11 mouse cellular contexts compared by ENCODE assay signal in genomic region chr9:70241411-70241961, GRCm38 (mm10). TPM values are rescaled to one million over a fixed set of nuclear protein-coding genes. Genes with fewer than 3 reads are reported as not detected.
DNase-seq lines count a peak whose midpoint lies in the region; ATAC-seq and TF ChIP-seq lines count a peak whose summit lies in the region.
"Had no signal": no experiment of that assay in that cellular context is flagged by ENCODE, and none has a peak within 500 bp of the region (broad histone marks: within the 10 kb centered on the region; RNA-seq: fewer than 3 reads in every experiment).

No protein-coding gene starts in this region.

- intact Hi-C loops in left cerebral cortex, adult 2 months (cut with DNase I), result no loop called here

- no peak for DNase-seq in heart, embryonic 10.5 days (ENCODE audit: low spot score)
- peak; percentile 80 for DNase-seq in kidney, adult 2 months
- DNase-seq in liver, embryonic 11.5 days (ENCODE audit: low spot score), result no peak
- peak; percentile 69 for DNase-seq in splenic B cell, adult 2 months (ENCODE audit: low read depth, low spot score)
- no peak for DNase-seq in left cerebral cortex, adult 2 months (ENCODE audit: extremely low spot score in 1 of 2, low spot score in 2 of 2)
- DNase-seq: adrenal gland, adult 2 months; embryo, embryonic 11 days had no signal

- no peak overlapping the region for H3K4me3 ChIP-seq in heart, embryonic 10.5 days
- no peak overlapping the region for H3K4me3 ChIP-seq in heart, embryonic 11.5 days (ENCODE audit: low read depth, low read length)
- no peak overlapping the region; the same call in 1 of the 2 replicates for H3K4me3 ChIP-seq in kidney, adult 2 months (ENCODE audit: insufficient read depth, low read depth, low read length)
- no peak overlapping the region for H3K4me3 ChIP-seq in liver, embryonic 11.5 days (ENCODE audit: low read depth, low read length)
- H3K4me3 ChIP-seq in forebrain, embryonic 16.5 days (replicated peaks; ENCODE audit: low read length), result no peak overlapping the region
- no peak overlapping the region for H3K4me3 ChIP-seq in left cerebral cortex, adult 2 months
- H3K4me3 ChIP-seq: neural tube, embryonic 12.5 days had no signal

- H3K4me1 ChIP-seq in heart, embryonic 10.5 days, result peaks cover 35% of the 10 kb centered on the region
- H3K4me1 ChIP-seq in heart, embryonic 11.5 days (ENCODE audit: control insufficient read depth, insufficient read depth, low read length), result peaks cover 14% of the 10 kb centered on the region
- peaks cover 31% of the 10 kb centered on the region for H3K4me1 ChIP-seq in kidney, adult 2 months (ENCODE audit: control insufficient read depth, insufficient read depth, low read length)
- H3K4me1 ChIP-seq in liver, embryonic 11.5 days (replicated peaks; ENCODE audit: control insufficient read depth, insufficient read depth, low read length), result 0 out of 2 replicates have a peak, but pooled peaks cover 2% of the 10 kb centered on the region
- H3K4me1 ChIP-seq in forebrain, embryonic 16.5 days (replicated peaks; ENCODE audit: control insufficient read depth, insufficient read depth, low read length), result no peaks in the 10 kb centered on the region
- H3K4me1 ChIP-seq: neural tube, embryonic 12.5 days had no signal

- no peak for TF ChIP-seq POLR2A in kidney, adult 2 months (IDR thresholded peaks at IDR 0.05; ENCODE audit: low read depth, low read length)

- H3K27ac ChIP-seq in heart, embryonic 10.5 days, result peak overlapping the region; percentile 62; the same call in 1 of the 2 replicates
- no peak overlapping the region; the same call in 1 of the 2 replicates for H3K27ac ChIP-seq in heart, embryonic 11.5 days (ENCODE audit: low read depth, low read length)
- peak overlapping the region; percentile 94 for H3K27ac ChIP-seq in kidney, adult 2 months (ENCODE audit: insufficient read depth, low read depth, low read length)
- peak overlapping the region; percentile 46 for H3K27ac ChIP-seq in liver, embryonic 11.5 days (ENCODE audit: low read depth, low read length)
- no peak overlapping the region for H3K27ac ChIP-seq in forebrain, embryonic 16.5 days (ENCODE audit: low read length)
- H3K27ac ChIP-seq in left cerebral cortex, adult 2 months, result no peak overlapping the region
- H3K27ac ChIP-seq: neural tube, embryonic 12.5 days had no signal

- no peaks in the 10 kb centered on the region for H3K36me3 ChIP-seq in heart, embryonic 10.5 days
- no peaks in the 10 kb centered on the region for H3K36me3 ChIP-seq in heart, embryonic 11.5 days (ENCODE audit: control insufficient read depth, insufficient read depth, low read length)
- no peaks in the 10 kb centered on the region for H3K36me3 ChIP-seq in kidney, adult 2 months (ENCODE audit: control insufficient read depth, insufficient read depth, low read length)
- H3K36me3 ChIP-seq in liver, embryonic 11.5 days (ENCODE audit: control insufficient read depth, insufficient read depth, low read length), result no peaks in the 10 kb centered on the region
- H3K36me3 ChIP-seq in splenic B cell, adult 2 months (ENCODE audit: control insufficient read depth, insufficient read depth, low read length, poor library complexity, severe bottlenecking), result no peaks in the 10 kb centered on the region
- H3K36me3 ChIP-seq in forebrain, embryonic 16.5 days (ENCODE audit: control insufficient read depth, insufficient read depth), result no peaks in the 10 kb centered on the region
- H3K36me3 ChIP-seq: neural tube, embryonic 12.5 days had no signal

- no peak for TF ChIP-seq CTCF in kidney, adult 2 months (conservative IDR thresholded peaks at IDR 0.05; ENCODE audit: insufficient read depth, insufficient read length, low read depth, low read length)
- no peak for TF ChIP-seq CTCF in left cerebral cortex, adult 2 months (IDR thresholded peaks at IDR 0.05)

- H3K9me3 ChIP-seq in heart, embryonic 10.5 days, result no peaks in the 10 kb centered on the region
- no peaks in the 10 kb centered on the region for H3K9me3 ChIP-seq in heart, embryonic 11.5 days (replicated peaks; ENCODE audit: control insufficient read depth, low read length)
- H3K9me3 ChIP-seq in liver, embryonic 11.5 days (ENCODE audit: control insufficient read depth, low read length), result no peaks in the 10 kb centered on the region
- 0 out of 2 replicates have a peak, but pooled peaks cover 2% of the 10 kb centered on the region for H3K9me3 ChIP-seq in forebrain, embryonic 16.5 days (ENCODE audit: control insufficient read depth, low read length)
- H3K9me3 ChIP-seq: neural tube, embryonic 12.5 days had no signal

- WGBS in heart, embryonic 10.5 days, result 69% methylated on average over 8 of the region's 8 CpGs
- WGBS in heart, embryonic 11.5 days (ENCODE audit: insufficient replicate concordance), result 63% methylated on average over 8 of the region's 8 CpGs
- 23% methylated on average over 8 of the region's 8 CpGs for WGBS in kidney, adult 2 months
- 66% methylated on average over 8 of the region's 8 CpGs for WGBS in liver, embryonic 11.5 days
- WGBS in forebrain, embryonic 16.5 days, result 77% methylated on average over 8 of the region's 8 CpGs

- ATAC-seq in heart, embryonic 11.5 days (replicated peaks; ENCODE audit: insufficient number of reproducible peaks, low FRiP score, low TSS enrichment), result no peak
- ATAC-seq in liver, embryonic 11.5 days (replicated peaks; ENCODE audit: low FRiP score), result no peak
- no peak for ATAC-seq in forebrain, embryonic 16.5 days
- ATAC-seq in erythroblast, adult 5-6 weeks (replicated peaks; ENCODE audit: low FRiP score, poor library complexity, severe bottlenecking), result no peak

- H3K4me2 ChIP-seq in heart, embryonic 11.5 days, result no peak overlapping the region
- H3K4me2 ChIP-seq in liver, embryonic 11.5 days, result no peak overlapping the region
- H3K4me2 ChIP-seq in forebrain, embryonic 16.5 days (ENCODE audit: low read length), result no peak overlapping the region
- H3K4me2 ChIP-seq: neural tube, embryonic 12.5 days had no signal

- H3K27me3 ChIP-seq in heart, embryonic 10.5 days (ENCODE audit: insufficient read depth, poor library complexity, severe bottlenecking), result no peaks in the 10 kb centered on the region
- H3K27me3 ChIP-seq in heart, embryonic 11.5 days (ENCODE audit: control insufficient read depth, insufficient read depth, low read length), result no peaks in the 10 kb centered on the region
- no peaks in the 10 kb centered on the region for H3K27me3 ChIP-seq in kidney, adult 2 months (replicated peaks; ENCODE audit: control insufficient read depth, insufficient read depth, low read length)
- H3K27me3 ChIP-seq in liver, embryonic 11.5 days (replicated peaks; ENCODE audit: control insufficient read depth, insufficient read depth, low read length), result no peaks in the 10 kb centered on the region
- no peaks in the 10 kb centered on the region for H3K27me3 ChIP-seq in splenic B cell, adult 2 months (ENCODE audit: control insufficient read depth, insufficient read depth, low read length, poor library complexity, severe bottlenecking)
- no peaks in the 10 kb centered on the region for H3K27me3 ChIP-seq in forebrain, embryonic 16.5 days (replicated peaks; ENCODE audit: control insufficient read depth, insufficient read depth, low read length)
- H3K27me3 ChIP-seq: neural tube, embryonic 12.5 days had no signal

- H3K9ac ChIP-seq in heart, embryonic 11.5 days (ENCODE audit: low read depth, low read length), result no peak overlapping the region
- H3K9ac ChIP-seq in liver, embryonic 11.5 days (ENCODE audit: low read depth, low read length), result no peak overlapping the region
- H3K9ac ChIP-seq in forebrain, embryonic 16.5 days (replicated peaks; ENCODE audit: low read depth, low read length), result no peak overlapping the region
- H3K9ac ChIP-seq: neural tube, embryonic 12.5 days had no signal

RNA-seq across cellular contexts. Expression of gene Myo1e, which starts 34.3 kb away (rescaled TPM):
- polyA plus RNA-seq in heart, embryonic 10.5 days (2016; fragmentation: Nextera tagmentation; extraction: Ambion mirVana), result 13.3 and 14.4 TPM in 2 replicates
- polyA plus RNA-seq in heart, embryonic 11.5 days (2014; fragmentation: Nextera tagmentation; extraction: Ambion mirVana), result 10.7 and 11.2 TPM in 2 replicates
- polyA plus RNA-seq in kidney, adult 2 months (2012; rRNA removed), result 13.1 and 14.5 TPM in 2 replicates
- polyA plus RNA-seq in liver, embryonic 11.5 days (2014; fragmentation: Nextera tagmentation; extraction: Ambion mirVana), result 5.9 and 6.1 TPM in 2 replicates
- polyA plus RNA-seq in forebrain, embryonic 16.5 days (2015; fragmentation: Nextera tagmentation; extraction: Ambion mirVana), result 5.8 and 7.2 TPM in 2 replicates
- total RNA-seq in erythroblast, adult 5-6 weeks (2015; ENCODE audit: low replicate concordance), result not detected in 2 replicates
- not detected in 2 replicates for total RNA-seq in erythroblast, adult 5-6 weeks (2017; ENCODE audit: low replicate concordance)
- total RNA-seq in left cerebral cortex, adult 2 months (2021), result 10 to 100 TPM; 14.1 to 14.7 TPM

Comparison
In these comparisons a context has a peak if more than half of its experiments do, and no peak if none do; other contexts are left out.
1. H3K27ac ChIP-seq: peak in heart, embryonic 10.5 days (single experiment), kidney, adult 2 months (single experiment) and liver, embryonic 11.5 days (single experiment); none in heart, embryonic 11.5 days (single experiment), forebrain, embryonic 16.5 days (single experiment) and left cerebral cortex, adult 2 months (single experiment).
2. DNase-seq: peak in kidney, adult 2 months (single experiment) and splenic B cell, adult 2 months (single experiment); none in heart, embryonic 10.5 days (single experiment), liver, embryonic 11.5 days (single experiment) and left cerebral cortex, adult 2 months (0 of 2).